Mouse (Mus musculus): Measurements from ENCODE around the gene Sh3rf3.

- TF ChIP-seq CTCF (IDR thresholded peaks at IDR 0.05; ENCODE audit: control insufficient read depth, insufficient read depth, insufficient replicate concordance, low read depth, low read length) (no peak), POLR2A (IDR thresholded peaks at IDR 0.05; ENCODE audit: control insufficient read depth, low read depth, low read length) (no peak)
Observed at GRCm38 (mm10) chr10:58797555-58797954, 15.6 kb upstream of the Sh3rf3 start.
